Mouse (Mus musculus) myocyte (in vitro differentiated cells): Measurements from ENCODE around the gene Il6st.

Source experiments
- MYOD1 ChIP-seq, 3 experiments: IDR thresholded peaks; one replicate each; pipeline ENCODE4 v1.6.1; 2011; ENCODE audit warnings: control low read depth in 2 of 3, low read depth in 2 of 3, mild to moderate bottlenecking in 2 of 3, moderate library complexity in 1 of 3; ENCODE audit not compliant: insufficient read length in 2 of 3, control insufficient read depth in 1 of 3
- MYOG ChIP-seq, 3 experiments: IDR thresholded peaks; one replicate each; pipeline ENCODE4 v1.6.1; 2011; ENCODE audit warnings: control low read depth in 2 of 3, low read depth in 2 of 3, mild to moderate bottlenecking in 2 of 3; ENCODE audit not compliant: insufficient read length in 2 of 3, control insufficient read depth in 1 of 3, insufficient read depth in 1 of 3

DNA sequence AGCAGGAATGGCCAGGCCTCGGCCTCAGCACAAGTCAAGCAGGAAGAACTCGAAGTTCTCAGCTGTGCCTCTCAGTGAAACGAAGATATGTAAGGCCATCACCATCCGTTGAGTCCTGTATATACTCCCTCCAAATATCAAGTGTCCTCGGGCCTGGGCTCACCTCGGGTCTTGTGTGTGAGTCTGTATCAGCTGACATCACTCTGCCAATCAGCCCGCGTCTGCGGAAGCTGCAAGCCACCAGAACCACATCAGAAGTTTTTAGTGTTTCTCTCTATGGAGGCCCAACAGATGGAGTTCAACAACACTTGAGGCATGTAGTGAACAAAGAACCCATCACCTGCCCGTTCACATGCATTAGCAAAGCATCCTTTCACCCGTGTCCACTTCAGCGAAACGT is 43.8 kb downstream of the Il6st start:
- TF ChIP-seq MYOD1 (IDR thresholded peaks at IDR 0.05; ENCODE audit: control insufficient read depth in 1 of 3, insufficient read length in 2 of 3, low read depth in 2 of 3) (no peak), MYOG (IDR thresholded peaks at IDR 0.05; ENCODE audit: control insufficient read depth in 1 of 3, insufficient read depth in 1 of 3, insufficient read length in 2 of 3, low read depth in 2 of 3) (no peak)
